Mouse (Mus musculus): ENCODE data around the gene Rplp1. TPM values are rescaled to one million over a fixed set of nuclear protein-coding genes. Genes with fewer than 3 reads are reported as not detected.

Gene Rplp1
- polyA plus RNA-seq, 1 experiment from 2014 or later, result 942 TPM

- Histone ChIP-seq H3K27me3 (no peaks in the 10 kb centered on the region), H3K4me3 (no peak overlapping the region), H3K27ac (replicated peaks) (no peak overlapping the region), H3K9me3 (no peaks in the 10 kb centered on the region), H3K4me1 (replicated peaks) (peaks cover 24% of the 10 kb centered on the region), H3K4me2 (no peak overlapping the region), H3K9ac (no peak overlapping the region), H3K36me3 (peaks cover 22% of the 10 kb centered on the region)
- ATAC-seq (ENCODE audit: low FRiP score, low read depth), result no peak
- WGBS, result 91% methylated on average over 11 of the region's 11 CpGs
These were observed 5.4 kb downstream of the Rplp1 start for GRCm38 (mm10) chr9:61908832-61909407.

GRCm38 (mm10) chr9:61908341-61908740 lies 6.0 kb downstream of the Rplp1 start:
- Histone ChIP-seq H3K27me3 (no peaks in the 10 kb centered on the region), H3K4me3 (no peak overlapping the region), H3K9me3 (no peaks in the 10 kb centered on the region), H3K9ac (no peak overlapping the region), H3K27ac (replicated peaks) (no peak overlapping the region), H3K4me1 (replicated peaks) (peaks cover 18% of the 10 kb centered on the region), H3K4me2 (no peak overlapping the region), H3K36me3 (peaks cover 22% of the 10 kb centered on the region)
- WGBS, result 77% methylated on average over 3 of the region's 3 CpGs
- ATAC-seq (ENCODE audit: low FRiP score, low read depth), result no peak

GRCm38 (mm10) chr9:61907621-61908295 lies 6.6 kb downstream of the Rplp1 start:
- ATAC-seq (ENCODE audit: low FRiP score, low read depth), result no peak
- Histone ChIP-seq H3K27ac (replicated peaks) (no peak overlapping the region), H3K9me3 (no peaks in the 10 kb centered on the region), H3K36me3 (peaks cover 20% of the 10 kb centered on the region), H3K4me2 (no peak overlapping the region), H3K4me3 (no peak overlapping the region), H3K4me1 (replicated peaks) (peaks cover 14% of the 10 kb centered on the region), H3K27me3 (no peaks in the 10 kb centered on the region), H3K9ac (no peak overlapping the region)
- WGBS, result 85% methylated on average over 4 of the region's 4 CpGs

- Histone ChIP-seq H3K27me3 (no peaks in the 10 kb centered on the region), H3K9me3 (no peaks in the 10 kb centered on the region), H3K27ac (replicated peaks) (no peak overlapping the region), H3K4me1 (replicated peaks) (peaks cover 14% of the 10 kb centered on the region), H3K4me2 (no peak overlapping the region), H3K4me3 (no peak overlapping the region), H3K9ac (no peak overlapping the region), H3K36me3 (peaks cover 11% of the 10 kb centered on the region; the same call in 1 of the 2 replicates)
- 71% methylated on average over 10 of the region's 10 CpGs for WGBS
- ATAC-seq (ENCODE audit: low FRiP score, low read depth), result no peak
These were observed 7.4 kb downstream of the Rplp1 start for GRCm38 (mm10) chr9:61906912-61907311.

GRCm38 (mm10) chr9:61905576-61905975 lies 8.8 kb downstream of the Rplp1 start:
- H3K27ac ChIP-seq (replicated peaks), result no peak overlapping the region
- H3K4me1 ChIP-seq (replicated peaks), result peaks cover 13% of the 10 kb centered on the region
- no peak overlapping the region for H3K4me3 ChIP-seq
- no peak overlapping the region for H3K4me2 ChIP-seq
- no peaks in the 10 kb centered on the region for H3K9me3 ChIP-seq
- no peak overlapping the region for H3K9ac ChIP-seq
- 0 out of 2 replicates have a peak, but pooled peaks cover 6% of the 10 kb centered on the region for H3K27me3 ChIP-seq
- 67% methylated on average over 5 of the region's 5 CpGs for WGBS
- H3K36me3 ChIP-seq, result no peaks in the 10 kb centered on the region
- ATAC-seq (ENCODE audit: low FRiP score, low read depth), result no peak

GRCm38 (mm10) chr9:61904201-61904600 lies 10.1 kb downstream of the Rplp1 start:
- no peak overlapping the region for H3K4me3 ChIP-seq
- H3K4me1 ChIP-seq (replicated peaks), result peaks cover 16% of the 10 kb centered on the region
- ATAC-seq (ENCODE audit: low FRiP score, low read depth), result no peak
- no peak overlapping the region for H3K4me2 ChIP-seq
- H3K9ac ChIP-seq, result no peak overlapping the region
- no peaks in the 10 kb centered on the region for H3K36me3 ChIP-seq
- no peak overlapping the region for H3K27ac ChIP-seq (replicated peaks)
- WGBS, result 76% methylated on average over 7 of the region's 7 CpGs
- no peaks in the 10 kb centered on the region for H3K9me3 ChIP-seq
- peaks cover 7% of the 10 kb centered on the region; the same call in 1 of the 2 replicates for H3K27me3 ChIP-seq

- peak; percentile 70 for ATAC-seq (ENCODE audit: low FRiP score, low read depth)
- Histone ChIP-seq H3K36me3 (no peaks in the 10 kb centered on the region), H3K27me3 (peaks cover 14% of the 10 kb centered on the region), H3K4me3 (no peak overlapping the region), H3K27ac (replicated peaks) (no peak overlapping the region), H3K9ac (no peak overlapping the region), H3K4me2 (no peak overlapping the region), H3K9me3 (no peaks in the 10 kb centered on the region), H3K4me1 (replicated peaks) (peaks cover 18% of the 10 kb centered on the region)
- WGBS, result 22% methylated on average over 9 of the region's 9 CpGs
These were observed 11.9 kb downstream of the Rplp1 start for GRCm38 (mm10) chr9:61902445-61902844.

- H3K9me3 ChIP-seq, result no peaks in the 10 kb centered on the region
- no peak for ATAC-seq (ENCODE audit: low FRiP score, low read depth)
- no peak overlapping the region for H3K4me2 ChIP-seq
- 79% methylated on average over 4 of the region's 4 CpGs for WGBS
- no peak overlapping the region for H3K4me3 ChIP-seq
- peaks cover 18% of the 10 kb centered on the region for H3K4me1 ChIP-seq (replicated peaks)
- H3K9ac ChIP-seq, result no peak overlapping the region
- H3K36me3 ChIP-seq, result no peaks in the 10 kb centered on the region
- H3K27ac ChIP-seq (replicated peaks), result no peak overlapping the region
- H3K27me3 ChIP-seq, result peaks cover 18% of the 10 kb centered on the region
These were observed 12.8 kb downstream of the Rplp1 start for GRCm38 (mm10) chr9:61901574-61901973.

- H3K9ac ChIP-seq, result no peak overlapping the region
- H3K27me3 ChIP-seq, result peaks cover 21% of the 10 kb centered on the region
- peak overlapping the region; percentile 32 for H3K4me2 ChIP-seq
- no peaks in the 10 kb centered on the region for H3K9me3 ChIP-seq
- WGBS, result 8% methylated on average over 16 of the region's 16 CpGs
- ATAC-seq (ENCODE audit: low FRiP score, low read depth), result peak; percentile 31; the same call in 1 of the 2 replicates
- H3K36me3 ChIP-seq, result no peaks in the 10 kb centered on the region
- H3K27ac ChIP-seq (replicated peaks), result no peak overlapping the region
- H3K4me3 ChIP-seq, result no peak overlapping the region
- H3K4me1 ChIP-seq (replicated peaks), result peaks cover 18% of the 10 kb centered on the region
These were observed 14.5 kb downstream of the Rplp1 start for GRCm38 (mm10) chr9:61899804-61900203.

GRCm38 (mm10) chr9:61898401-61898800 lies 15.9 kb downstream of the Rplp1 start:
- no peak overlapping the region for H3K4me2 ChIP-seq
- H3K27me3 ChIP-seq, result peaks cover 21% of the 10 kb centered on the region
- no peak overlapping the region for H3K9ac ChIP-seq
- no peak overlapping the region for H3K27ac ChIP-seq (replicated peaks)
- no peaks in the 10 kb centered on the region for H3K36me3 ChIP-seq
- no peak overlapping the region for H3K4me3 ChIP-seq
- ATAC-seq (ENCODE audit: low FRiP score, low read depth), result no peak
- peaks cover 18% of the 10 kb centered on the region for H3K4me1 ChIP-seq (replicated peaks)
- WGBS, result under 1% methylated on average over 7 of the region's 8 CpGs
- H3K9me3 ChIP-seq, result no peaks in the 10 kb centered on the region

GRCm38 (mm10) chr9:61895014-61895413 lies 19.3 kb downstream of the Rplp1 start:
- Histone ChIP-seq H3K9me3 (no peaks in the 10 kb centered on the region), H3K9ac (no peak overlapping the region), H3K27me3 (peaks cover 15% of the 10 kb centered on the region), H3K4me2 (no peak overlapping the region), H3K27ac (replicated peaks) (no peak overlapping the region), H3K4me1 (replicated peaks) (0 out of 2 replicates have a peak, but pooled peaks cover 6% of the 10 kb centered on the region), H3K36me3 (no peaks in the 10 kb centered on the region), H3K4me3 (no peak overlapping the region)
- ATAC-seq (ENCODE audit: low FRiP score, low read depth), result no peak
- 77% methylated on average over 8 of the region's 8 CpGs for WGBS

- H3K27ac ChIP-seq (replicated peaks), result peak overlapping the region; percentile 57
These were observed 24.5 kb downstream of the Rplp1 start for GRCm38 (mm10) chr9:61889855-61890254.

More at GRCm38 (mm10) chr9:61889855-61890254, 24.5 kb downstream of the Rplp1 start:
- H3K4me1 ChIP-seq (replicated peaks), result peaks cover 12% of the 10 kb centered on the region
- H3K36me3 ChIP-seq, result no peaks in the 10 kb centered on the region
- H3K9ac ChIP-seq, result no peak overlapping the region
- H3K4me3 ChIP-seq, result no peak overlapping the region
- peak; percentile 63; the same call in 1 of the 2 replicates for ATAC-seq (ENCODE audit: low FRiP score, low read depth)
- no peaks in the 10 kb centered on the region for H3K9me3 ChIP-seq
- no peak overlapping the region for H3K4me2 ChIP-seq
- 35% methylated on average over 8 of the region's 8 CpGs for WGBS
- no peaks in the 10 kb centered on the region for H3K27me3 ChIP-seq

Data from hindbrain, embryonic 15.5 days (tissue).